Mouse (Mus musculus) midbrain, embryonic 15.5 days (tissue): ENCODE measurements at regions not wholly inside any gene's neighbourhood (a gene's known extent, or its start where the extent isn't known, plus 50 kb on each side); places are given as distances from the start of the nearest gene placed in this dataset.

Experiments
- ATAC-seq: fragments of 200-750 bp; cut with Nextera tagmentation; replicated peaks from 2 replicates; pipeline ENCODE4 v1.8.0; 2017; ENCODE audit warnings: moderate TSS enrichment
- H3K27ac ChIP-seq: fragments of 300-500 bp; sonication (generic); 2 replicates; pipeline ENCODE4 v1.5.1; 2015; ENCODE audit warnings: mild to moderate bottlenecking, inconsistent platforms
- H3K27me3 ChIP-seq: fragments of 300-500 bp; sonication (generic); replicated peaks from 2 replicates; pipeline ENCODE4 v1.6.1; 2015; ENCODE audit warnings: inconsistent platforms
- H3K36me3 ChIP-seq: fragments of 300-500 bp; sonication (generic); replicated peaks from 2 replicates; pipeline ENCODE4 v1.6.1; 2015; ENCODE audit warnings: inconsistent platforms
- H3K4me1 ChIP-seq: fragments of 300-500 bp; sonication (generic); 2 replicates; pipeline ENCODE4 v1.6.1; 2015; ENCODE audit warnings: inconsistent platforms
- H3K4me2 ChIP-seq: fragments of 300-500 bp; sonication (generic); 2 replicates; pipeline ENCODE4 v1.6.1; 2015; ENCODE audit warnings: inconsistent platforms, mild to moderate bottlenecking, moderate library complexity
- H3K4me3 ChIP-seq: fragments of 300-500 bp; sonication (generic); 2 replicates; pipeline ENCODE4 v1.5.1; 2015; ENCODE audit warnings: mild to moderate bottlenecking, inconsistent platforms
- H3K9ac ChIP-seq: fragments of 300-500 bp; sonication (generic); 2 replicates; pipeline ENCODE4 v1.6.1; 2015; ENCODE audit warnings: mild to moderate bottlenecking, inconsistent platforms
- H3K9me3 ChIP-seq: fragments of 300-500 bp; sonication (generic); 2 replicates; pipeline ENCODE4 v1.6.1; 2016; ENCODE audit warnings: inconsistent platforms
- WGBS: fragments of 180-500 bp; shearing (Covaris S2); methylation state at CpG from one replicate; pipeline ENCODE4 v1.1.7; 2015; ENCODE audit warnings: mixed read lengths; 5-methylcytosine and 5-hydroxymethylcytosine counted together

- H3K27me3 ChIP-seq: no peaks in the 10 kb centered on the region
- ATAC-seq: no peak
- H3K4me2 ChIP-seq: no peak overlapping the region
- H3K27ac ChIP-seq: no peak overlapping the region
- 87% methylated on average over 2 of the region's 2 CpGs for WGBS
- no peak overlapping the region for H3K9ac ChIP-seq
- no peaks in the 10 kb centered on the region for H3K9me3 ChIP-seq
- no peak overlapping the region for H3K4me3 ChIP-seq
- H3K36me3 ChIP-seq: no peaks in the 10 kb centered on the region
- no peaks in the 10 kb centered on the region for H3K4me1 ChIP-seq
Observed at GRCm38 (mm10) chr14:21932771-21933170, 56.6 kb downstream of the Zfp503 start.

- no peaks in the 10 kb centered on the region for H3K4me1 ChIP-seq
- H3K9ac ChIP-seq: no peak overlapping the region
- no peak overlapping the region for H3K4me3 ChIP-seq
- no peaks in the 10 kb centered on the region for H3K9me3 ChIP-seq
- no peak overlapping the region for H3K27ac ChIP-seq
- H3K36me3 ChIP-seq: no peaks in the 10 kb centered on the region
- ATAC-seq: no peak
- WGBS: 65% methylated on average over 7 of the region's 7 CpGs
- no peak overlapping the region for H3K4me2 ChIP-seq
- no peaks in the 10 kb centered on the region for H3K27me3 ChIP-seq
Observed at GRCm38 (mm10) chr14:21931944-21932343, 57.5 kb downstream of the Zfp503 start.

DNA sequence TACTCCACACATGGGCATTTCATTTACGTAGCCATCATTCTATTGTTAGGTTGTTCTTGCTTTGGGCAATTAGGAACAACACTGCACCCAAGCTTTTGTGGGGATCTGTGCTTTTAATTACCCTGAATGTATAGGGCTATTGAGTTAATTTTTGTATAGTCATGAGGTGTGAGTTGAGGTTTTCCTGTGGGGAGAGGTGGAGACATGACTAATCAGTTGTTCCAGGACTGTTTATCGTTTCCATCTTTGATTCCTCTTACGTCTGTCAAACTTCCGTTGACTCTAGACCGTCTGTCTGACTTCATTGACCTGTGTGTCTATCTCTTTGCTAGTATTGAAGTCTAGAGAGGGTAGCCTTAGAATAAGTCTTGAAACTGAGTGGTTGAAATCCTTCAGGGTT lies 60.4 kb downstream of the Zfp503 start:
- no peak overlapping the region for H3K27ac ChIP-seq
- no peaks in the 10 kb centered on the region for H3K27me3 ChIP-seq
- H3K36me3 ChIP-seq: no peaks in the 10 kb centered on the region
- no peaks in the 10 kb centered on the region for H3K9me3 ChIP-seq
- WGBS: 91% methylated on average over 5 of the region's 5 CpGs
- H3K4me3 ChIP-seq: no peak overlapping the region
- H3K9ac ChIP-seq: no peak overlapping the region
- no peak overlapping the region for H3K4me2 ChIP-seq
- no peaks in the 10 kb centered on the region for H3K4me1 ChIP-seq
- ATAC-seq: no peak

GRCm38 (mm10) chr14:21916671-21917070 lies 67.9 kb upstream of the Comtd1 start:
- ATAC-seq: no peak
- Histone ChIP-seq H3K27me3 (no peaks in the 10 kb centered on the region), H3K4me1 (no peaks in the 10 kb centered on the region), H3K36me3 (no peaks in the 10 kb centered on the region), H3K27ac (no peak overlapping the region), H3K4me2 (no peak overlapping the region), H3K9ac (no peak overlapping the region), H3K4me3 (no peak overlapping the region), H3K9me3 (no peaks in the 10 kb centered on the region)
- 81% methylated on average over 3 of the region's 3 CpGs for WGBS

- H3K36me3 ChIP-seq: no peaks in the 10 kb centered on the region
- H3K4me1 ChIP-seq: peaks cover 8% of the 10 kb centered on the region
- ATAC-seq: no peak
- no peak overlapping the region for H3K27ac ChIP-seq
- 67% methylated on average over 18 of the region's 18 CpGs for WGBS
- H3K9me3 ChIP-seq: no peaks in the 10 kb centered on the region
- no peak overlapping the region for H3K4me2 ChIP-seq
- H3K27me3 ChIP-seq: no peaks in the 10 kb centered on the region
- no peak overlapping the region for H3K9ac ChIP-seq
- no peak overlapping the region for H3K4me3 ChIP-seq
Observed at GRCm38 (mm10) chr14:21904498-21905395, 56.0 kb upstream of the Comtd1 start.

DNA sequence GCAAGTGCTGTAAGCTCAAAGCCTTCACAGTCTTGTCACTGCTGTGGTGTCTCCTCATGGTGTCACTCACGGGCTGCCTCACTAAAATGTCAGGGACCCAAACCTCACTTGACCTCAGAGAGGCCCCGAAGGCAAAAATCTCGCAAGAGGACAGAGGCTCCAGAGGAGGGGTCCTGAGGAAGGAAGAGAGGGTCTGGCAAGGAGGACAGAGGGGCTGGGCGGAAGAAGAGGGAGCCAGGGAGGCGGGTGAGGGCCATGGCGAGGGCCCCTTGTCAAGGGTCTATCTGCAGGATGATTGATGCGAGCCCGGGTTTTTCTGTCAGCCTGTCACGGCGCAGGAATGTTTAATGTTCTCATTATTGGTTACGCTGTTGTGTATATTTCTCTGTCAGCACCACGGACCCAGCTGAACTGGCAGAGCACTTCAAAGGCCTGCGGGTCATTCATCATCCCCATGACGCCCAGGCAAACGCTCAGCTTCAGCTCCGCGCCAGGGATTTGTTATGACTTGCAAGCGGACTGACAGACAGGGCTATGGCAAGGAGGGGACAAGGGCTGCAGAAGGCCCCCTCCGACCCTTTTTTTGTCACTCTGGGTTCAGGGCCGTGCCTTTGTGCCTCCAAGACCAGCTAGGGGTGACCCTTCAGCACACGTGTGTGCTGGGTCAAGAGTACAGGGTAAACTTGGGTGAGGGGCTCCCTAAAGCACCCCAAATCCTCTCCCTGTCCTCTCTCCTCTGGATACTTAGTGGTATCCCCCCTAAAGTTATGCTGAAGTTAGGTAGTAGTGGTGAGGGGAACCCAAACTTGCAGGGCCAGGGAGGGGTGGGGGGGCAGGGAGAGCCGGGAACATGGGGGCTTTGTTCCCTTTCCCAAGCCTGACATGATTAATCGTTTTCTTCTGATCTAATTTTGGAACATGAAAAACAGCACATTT lies 55.1 kb upstream of the Comtd1 start:
- no peak overlapping the region for H3K4me3 ChIP-seq
- H3K36me3 ChIP-seq: no peaks in the 10 kb centered on the region
- ATAC-seq: no peak
- peaks cover 8% of the 10 kb centered on the region for H3K4me1 ChIP-seq
- H3K9me3 ChIP-seq: no peaks in the 10 kb centered on the region
- no peaks in the 10 kb centered on the region for H3K27me3 ChIP-seq
- no peak overlapping the region for H3K27ac ChIP-seq
- H3K4me2 ChIP-seq: peak overlapping the region; percentile 16
- 32% methylated on average over 23 of the region's 23 CpGs for WGBS
- no peak overlapping the region for H3K9ac ChIP-seq

DNA sequence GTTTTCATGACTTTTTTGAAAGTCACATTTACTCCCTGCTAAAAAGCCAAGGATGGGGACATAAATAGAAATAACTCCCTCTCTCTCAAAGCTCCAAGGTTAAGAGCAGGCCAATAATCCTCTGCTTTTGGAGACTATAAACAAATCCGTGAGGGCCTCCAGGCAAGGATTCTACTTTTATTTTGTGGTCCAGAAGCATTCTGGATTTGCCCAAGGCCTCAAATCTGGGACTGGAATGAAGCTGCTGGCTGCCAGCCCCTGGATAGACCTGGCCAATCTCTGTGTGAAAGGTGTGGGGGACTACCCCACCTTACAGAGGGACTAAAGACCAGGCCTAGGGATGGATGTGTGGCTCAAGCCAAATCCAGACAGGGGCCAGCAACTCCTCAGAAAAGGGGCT lies 54.1 kb upstream of the Comtd1 start:
- Histone ChIP-seq H3K27me3 (no peaks in the 10 kb centered on the region), H3K4me1 (peaks cover 8% of the 10 kb centered on the region), H3K4me3 (no peak overlapping the region), H3K9ac (no peak overlapping the region), H3K9me3 (no peaks in the 10 kb centered on the region), H3K27ac (no peak overlapping the region), H3K36me3 (no peaks in the 10 kb centered on the region), H3K4me2 (no peak overlapping the region)
- ATAC-seq: no peak
- WGBS: 84% methylated on average over 1 of the region's 1 CpGs

GRCm38 (mm10) chr14:21902456-21902855 lies 53.7 kb upstream of the Comtd1 start:
- 88% methylated on average over 3 of the region's 3 CpGs for WGBS
- Histone ChIP-seq H3K27me3 (no peaks in the 10 kb centered on the region), H3K4me3 (no peak overlapping the region), H3K4me1 (peaks cover 8% of the 10 kb centered on the region), H3K9ac (no peak overlapping the region), H3K36me3 (no peaks in the 10 kb centered on the region), H3K9me3 (no peaks in the 10 kb centered on the region), H3K4me2 (no peak overlapping the region), H3K27ac (no peak overlapping the region)
- no peak for ATAC-seq

- Histone ChIP-seq H3K9me3 (no peaks in the 10 kb centered on the region), H3K4me3 (no peak overlapping the region), H3K9ac (no peak overlapping the region), H3K36me3 (no peaks in the 10 kb centered on the region), H3K27me3 (no peaks in the 10 kb centered on the region), H3K4me1 (peaks cover 8% of the 10 kb centered on the region), H3K4me2 (no peak overlapping the region), H3K27ac (no peak overlapping the region)
- no peak for ATAC-seq
- WGBS: 62% methylated on average over 2 of the region's 2 CpGs
Observed at GRCm38 (mm10) chr14:21900951-21901350, 52.2 kb upstream of the Comtd1 start.

GRCm38 (mm10) chr14:21900516-21900915 lies 51.7 kb upstream of the Comtd1 start:
- H3K27me3 ChIP-seq: no peaks in the 10 kb centered on the region
- no peaks in the 10 kb centered on the region for H3K36me3 ChIP-seq
- no peak for ATAC-seq
- no peak overlapping the region for H3K4me3 ChIP-seq
- H3K27ac ChIP-seq: no peak overlapping the region
- no peak overlapping the region for H3K9ac ChIP-seq
- 44% methylated on average over 1 of the region's 1 CpGs for WGBS
- H3K9me3 ChIP-seq: no peaks in the 10 kb centered on the region
- H3K4me2 ChIP-seq: no peak overlapping the region
- H3K4me1 ChIP-seq: peaks cover 8% of the 10 kb centered on the region
